Mouse (Mus musculus): ENCODE measurements around the gene Gm13420.

DNA sequence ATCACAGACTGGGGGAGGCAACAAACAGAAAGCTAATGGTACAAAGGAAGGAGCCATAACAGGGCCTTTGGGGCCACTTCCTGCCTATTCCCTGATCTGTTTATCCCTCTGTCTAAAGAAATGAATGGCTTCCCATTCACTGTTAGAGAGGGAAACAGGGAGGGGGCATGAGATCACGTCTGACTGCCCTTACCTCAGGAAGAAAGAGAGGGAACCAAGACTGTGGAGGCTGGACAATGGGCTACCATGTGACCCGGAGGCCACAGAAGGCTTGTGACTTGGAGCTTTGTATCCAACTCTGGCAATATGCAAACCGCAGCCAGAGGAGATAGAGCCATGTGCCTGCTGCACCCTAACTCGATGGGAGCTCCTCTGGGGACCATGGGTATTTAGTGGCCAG, 32.8 kb upstream of the Gm13420 start:
- TF ChIP-seq CTCF (IDR thresholded peaks at IDR 0.05; ENCODE audit: control insufficient read depth, insufficient read depth, insufficient read length): no peak
- no peak for TF ChIP-seq CEBPB (IDR thresholded peaks at IDR 0.05; ENCODE audit: low read depth)
- no peak for TF ChIP-seq MYOG (IDR thresholded peaks at IDR 0.05; ENCODE audit: control insufficient read depth, extremely low read depth, insufficient read length)
- TF ChIP-seq MAX (IDR thresholded peaks at IDR 0.05): no peak
- TF ChIP-seq MYOD1 (IDR thresholded peaks at IDR 0.05; ENCODE audit: control insufficient read depth, insufficient read length, low read depth): no peak
- TF ChIP-seq USF1 (IDR thresholded peaks at IDR 0.05; ENCODE audit: low read depth): no peak
